Mouse (Mus musculus) CH12.LX (cell line): ENCODE measurements around the gene Hcrtr1.

Source experiments
- CHD2 ChIP-seq: IDR thresholded peaks from 2 replicates; pipeline ENCODE4 v1.6.1; 2011; ENCODE audit warnings: low read length, improper control_type of control experiment
- CTCF ChIP-seq, 2 experiments: IDR thresholded peaks in 1 of 2; conservative IDR thresholded peaks in 1 of 2; 2 replicates each; pipeline ENCODE4 v1.5.1; 2011 to 2012; ENCODE audit warnings: low read depth in 2 of 2, low read length in 2 of 2, improper control_type of control experiment in 1 of 2, inconsistent platforms in 1 of 2, mild to moderate bottlenecking in 1 of 2, moderate library complexity in 1 of 2
- EP300 ChIP-seq: IDR thresholded peaks from 2 replicates; pipeline ENCODE4 v1.6.1; 2011; ENCODE audit warnings: low read length, improper control_type of control experiment
- MAFK ChIP-seq: IDR thresholded peaks from 2 replicates; pipeline ENCODE4 v1.6.1; 2011; ENCODE audit warnings: low read length, improper control_type of control experiment; ENCODE audit not compliant: insufficient replicate concordance
- MAZ ChIP-seq: IDR thresholded peaks from 2 replicates; pipeline ENCODE4 v1.6.1; 2012; ENCODE audit warnings: low read depth, mild to moderate bottlenecking, inconsistent platforms, low read length, improper control_type of control experiment, moderate library complexity
- NRF1 ChIP-seq: IDR thresholded peaks from 2 replicates; pipeline ENCODE4 v1.6.1; 2014; ENCODE audit warnings: low read depth, mild to moderate bottlenecking, inconsistent platforms, low read length, improper control_type of control experiment, moderate library complexity
- POLR2A ChIP-seq: IDR thresholded peaks from 2 replicates; pipeline ENCODE4 v1.6.1; 2011; ENCODE audit warnings: low read depth, mild to moderate bottlenecking, improper control_type of control experiment, low read length
- RCOR1 ChIP-seq: conservative IDR thresholded peaks from 2 replicates; pipeline ENCODE4 v1.6.1; 2012; ENCODE audit warnings: low read depth, mild to moderate bottlenecking, inconsistent platforms, low read length, improper control_type of control experiment
- SMC3 ChIP-seq: IDR thresholded peaks from 2 replicates; pipeline ENCODE4 v1.6.1; 2011; ENCODE audit warnings: low read depth, low read length, improper control_type of control experiment
- TCF12 ChIP-seq: IDR thresholded peaks from 2 replicates; pipeline ENCODE4 v1.6.1; 2014; ENCODE audit warnings: low read depth, mild to moderate bottlenecking, inconsistent platforms, low read length, improper control_type of control experiment
- USF1 ChIP-seq: IDR thresholded peaks from 2 replicates; pipeline ENCODE4 v1.6.1; 2014; ENCODE audit warnings: low read depth, mild to moderate bottlenecking, inconsistent platforms, low read length, improper control_type of control experiment

GRCm38 (mm10) chr4:130109666-130110065, 29.5 kb downstream of the Hcrtr1 start:
- TF ChIP-seq USF1 (no peak), EP300 (no peak), CTCF (conservative IDR thresholded peaks at IDR 0.05 in 1 of 2, IDR thresholded peaks at IDR 0.05 in 1 of 2; ENCODE audit: low read depth in 2 of 2, low read length in 2 of 2) (no peak), CHD2 (no peak), MAZ (no peak), POLR2A (no peak), SMC3 (no peak), MAFK (no peak), TCF12 (no peak), RCOR1 (no peak), NRF1 (no peak)
